Mouse (Mus musculus) midbrain, embryonic 15.5 days (tissue): Measurements from ENCODE around the gene Ndel1. TPM values are rescaled to one million over a fixed set of nuclear protein-coding genes. Genes with fewer than 3 reads are reported as not detected.

Experiments used
- ATAC-seq: fragments of 200-750 bp; cut with Nextera tagmentation; replicated peaks from 2 replicates; pipeline ENCODE4 v1.8.0; 2017; ENCODE audit warnings: moderate TSS enrichment
- H3K27ac ChIP-seq: fragments of 300-500 bp; sonication (generic); 2 replicates; pipeline ENCODE4 v1.5.1; 2015; ENCODE audit warnings: mild to moderate bottlenecking, inconsistent platforms
- H3K27me3 ChIP-seq: fragments of 300-500 bp; sonication (generic); replicated peaks from 2 replicates; pipeline ENCODE4 v1.6.1; 2015; ENCODE audit warnings: inconsistent platforms
- H3K36me3 ChIP-seq: fragments of 300-500 bp; sonication (generic); replicated peaks from 2 replicates; pipeline ENCODE4 v1.6.1; 2015; ENCODE audit warnings: inconsistent platforms
- H3K4me1 ChIP-seq: fragments of 300-500 bp; sonication (generic); 2 replicates; pipeline ENCODE4 v1.6.1; 2015; ENCODE audit warnings: inconsistent platforms
- H3K4me2 ChIP-seq: fragments of 300-500 bp; sonication (generic); 2 replicates; pipeline ENCODE4 v1.6.1; 2015; ENCODE audit warnings: inconsistent platforms, mild to moderate bottlenecking, moderate library complexity
- H3K4me3 ChIP-seq: fragments of 300-500 bp; sonication (generic); 2 replicates; pipeline ENCODE4 v1.5.1; 2015; ENCODE audit warnings: mild to moderate bottlenecking, inconsistent platforms
- H3K9ac ChIP-seq: fragments of 300-500 bp; sonication (generic); 2 replicates; pipeline ENCODE4 v1.6.1; 2015; ENCODE audit warnings: mild to moderate bottlenecking, inconsistent platforms
- H3K9me3 ChIP-seq: fragments of 300-500 bp; sonication (generic); 2 replicates; pipeline ENCODE4 v1.6.1; 2016; ENCODE audit warnings: inconsistent platforms
- WGBS: fragments of 180-500 bp; shearing (Covaris S2); methylation state at CpG from one replicate; pipeline ENCODE4 v1.1.7; 2015; ENCODE audit warnings: mixed read lengths; 5-methylcytosine and 5-hydroxymethylcytosine counted together
- polyA plus RNA-seq: library from polyadenylated mRNA; unstranded; fragments of >200 nt; fragmentation: Nextera tagmentation; extraction: Ambion mirVana; gene quantifications from 2 replicates; pipeline ENCODE4 v1.2.1, GENCODE M21; 2015

The Ndel1 gene
- polyA plus RNA-seq, 1 experiment from 2014 or later: 108 TPM

DNA sequence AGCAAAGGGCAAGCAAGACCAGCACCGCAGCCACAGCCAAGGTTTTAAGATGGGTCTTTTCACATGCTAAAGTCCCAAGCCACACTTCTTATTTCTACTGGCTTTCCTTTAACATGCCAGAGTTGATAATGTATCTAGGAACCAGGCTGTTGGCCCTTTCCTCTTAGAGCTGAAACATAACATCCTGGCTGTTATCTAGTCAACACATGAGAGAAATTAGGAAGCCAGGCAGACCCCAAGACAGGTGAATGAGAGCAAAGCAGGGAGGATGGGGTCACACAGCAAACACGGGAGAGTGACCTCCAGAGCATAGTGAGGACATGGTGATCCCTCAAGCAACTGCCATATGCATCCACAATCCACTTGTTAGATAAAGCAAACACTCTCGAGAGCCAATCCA is 44.9 kb downstream of the Ndel1 start:
- Histone ChIP-seq H3K4me1 (no peaks in the 10 kb centered on the region), H3K27me3 (no peaks in the 10 kb centered on the region), H3K27ac (no peak overlapping the region), H3K36me3 (peaks cover 15% of the 10 kb centered on the region; the same call in 1 of the 2 replicates), H3K4me2 (no peak overlapping the region), H3K9ac (no peak overlapping the region), H3K9me3 (no peaks in the 10 kb centered on the region), H3K4me3 (no peak overlapping the region)
- ATAC-seq: no peak
- whole genome bisulfite sequencing: 86% methylated on average over 3 of the region's 3 CpGs

GRCm38 (mm10) chr11:68822326-68822725 is 49.3 kb downstream of the Ndel1 start:
- 86% methylated on average over 15 of the region's 15 CpGs for WGBS
- H3K9me3 ChIP-seq: no peaks in the 10 kb centered on the region
- no peak for ATAC-seq
- H3K27me3 ChIP-seq: no peaks in the 10 kb centered on the region
- no peak overlapping the region for H3K27ac ChIP-seq
- no peak overlapping the region for H3K4me2 ChIP-seq
- H3K4me3 ChIP-seq: no peak overlapping the region
- no peak overlapping the region for H3K9ac ChIP-seq
- H3K36me3 ChIP-seq: peaks cover 31% of the 10 kb centered on the region
- no peaks in the 10 kb centered on the region for H3K4me1 ChIP-seq

- no peaks in the 10 kb centered on the region for H3K4me1 ChIP-seq
- ATAC-seq: no peak
- H3K4me2 ChIP-seq: no peak overlapping the region
- no peak overlapping the region for H3K9ac ChIP-seq
- H3K36me3 ChIP-seq: peaks cover 56% of the 10 kb centered on the region
- WGBS: 91% methylated on average over 14 of the region's 14 CpGs
- no peak overlapping the region for H3K4me3 ChIP-seq
- no peaks in the 10 kb centered on the region for H3K9me3 ChIP-seq
- no peaks in the 10 kb centered on the region for H3K27me3 ChIP-seq
- no peak overlapping the region for H3K27ac ChIP-seq
Observed at GRCm38 (mm10) chr11:68819226-68819805, 52.3 kb downstream of the Ndel1 start.

DNA sequence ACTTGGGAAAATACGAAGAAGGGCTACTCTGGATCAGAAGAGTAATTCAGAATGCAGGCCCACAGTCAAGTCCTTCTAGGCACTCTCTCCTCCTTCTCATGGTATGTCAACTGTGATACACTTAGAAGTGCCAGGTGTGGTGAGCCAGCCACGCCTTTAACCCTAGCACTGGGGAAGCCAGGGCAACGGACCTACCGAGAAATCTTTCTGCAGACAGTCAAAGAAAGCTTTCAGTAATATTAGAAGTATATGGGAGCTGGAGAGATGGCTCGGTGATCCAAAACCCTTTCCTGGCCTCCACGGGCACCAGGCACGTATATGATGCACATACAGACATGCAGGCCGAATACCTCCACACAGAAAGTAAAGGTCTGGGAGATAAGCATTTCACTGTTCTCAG is 53.2 kb downstream of the Ndel1 start:
- Histone ChIP-seq H3K27ac (no peak overlapping the region), H3K4me2 (no peak overlapping the region), H3K4me3 (no peak overlapping the region), H3K36me3 (peaks cover 62% of the 10 kb centered on the region), H3K27me3 (no peaks in the 10 kb centered on the region), H3K9ac (no peak overlapping the region), H3K4me1 (no peaks in the 10 kb centered on the region), H3K9me3 (no peaks in the 10 kb centered on the region)
- WGBS: 94% methylated on average over 8 of the region's 8 CpGs
- no peak for ATAC-seq

GRCm38 (mm10) chr11:68811881-68812577 is 59.6 kb downstream of the Ndel1 start:
- Histone ChIP-seq H3K9me3 (no peaks in the 10 kb centered on the region), H3K36me3 (peaks cover 85% of the 10 kb centered on the region), H3K4me3 (no peak overlapping the region), H3K27me3 (no peaks in the 10 kb centered on the region), H3K9ac (no peak overlapping the region), H3K27ac (no peak overlapping the region), H3K4me1 (no peaks in the 10 kb centered on the region), H3K4me2 (no peak overlapping the region)
- 83% methylated on average over 9 of the region's 9 CpGs for WGBS
- ATAC-seq: no peak

DNA sequence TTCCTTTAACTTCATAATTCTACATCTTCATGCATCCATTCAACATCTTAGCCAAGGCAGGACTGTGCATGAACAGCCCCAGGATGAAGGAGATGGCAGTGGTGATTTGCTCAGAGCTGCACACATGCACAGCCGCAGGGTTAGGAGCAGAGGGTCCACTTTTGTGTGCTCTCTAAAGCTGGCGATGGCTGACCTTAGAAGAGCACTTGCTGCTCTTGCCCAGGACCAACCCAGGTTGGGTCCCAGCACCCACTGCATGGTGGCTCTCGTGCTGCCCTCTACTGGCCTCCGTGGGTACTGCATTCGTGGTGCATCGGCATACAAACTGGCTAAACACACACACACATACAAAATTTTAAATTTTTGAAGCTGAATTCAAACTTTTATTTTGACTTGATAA is 63.9 kb downstream of the Ndel1 start:
- Histone ChIP-seq H3K27me3 (no peaks in the 10 kb centered on the region), H3K4me2 (no peak overlapping the region), H3K9ac (no peak overlapping the region), H3K4me1 (no peaks in the 10 kb centered on the region), H3K27ac (no peak overlapping the region), H3K4me3 (no peak overlapping the region), H3K36me3 (peaks cover 89% of the 10 kb centered on the region), H3K9me3 (no peaks in the 10 kb centered on the region)
- 41% methylated on average over 6 of the region's 6 CpGs for WGBS
- ATAC-seq: no peak

- no peaks in the 10 kb centered on the region for H3K4me1 ChIP-seq
- H3K9me3 ChIP-seq: no peaks in the 10 kb centered on the region
- H3K9ac ChIP-seq: no peak overlapping the region
- H3K36me3 ChIP-seq: peaks cover 92% of the 10 kb centered on the region
- H3K27me3 ChIP-seq: no peaks in the 10 kb centered on the region
- H3K27ac ChIP-seq: no peak overlapping the region
- ATAC-seq: no peak
- no peak overlapping the region for H3K4me2 ChIP-seq
- H3K4me3 ChIP-seq: no peak overlapping the region
- 66% methylated on average over 4 of the region's 4 CpGs for WGBS
Observed at GRCm38 (mm10) chr11:68805148-68805547, 66.5 kb downstream of the Ndel1 start.

- Histone ChIP-seq H3K4me1 (no peaks in the 10 kb centered on the region), H3K4me2 (no peak overlapping the region)
Observed at GRCm38 (mm10) chr11:68798258-68798657, 73.4 kb downstream of the Ndel1 start.

DNA sequence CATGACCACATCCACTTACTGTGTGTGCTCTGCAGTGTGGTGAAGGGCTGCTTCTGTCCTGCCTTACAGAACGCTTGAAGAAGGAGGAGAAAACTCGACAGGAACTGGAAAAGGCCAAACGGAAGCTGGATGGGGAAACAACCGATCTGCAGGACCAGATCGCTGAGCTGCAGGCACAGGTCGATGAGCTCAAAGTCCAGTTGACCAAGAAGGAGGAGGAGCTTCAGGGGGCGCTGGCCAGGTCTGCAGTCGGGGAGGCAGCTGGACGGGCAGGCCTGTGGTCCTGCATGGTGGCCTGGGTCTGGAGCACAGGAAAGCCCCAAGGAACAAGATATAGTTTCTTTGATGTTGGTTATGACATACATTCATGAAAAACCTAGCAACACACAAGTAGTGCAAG is 79.9 kb downstream of the Ndel1 start:
- no peak overlapping the region for H3K27ac ChIP-seq
- no peaks in the 10 kb centered on the region for H3K27me3 ChIP-seq
- H3K36me3 ChIP-seq: peaks cover 87% of the 10 kb centered on the region
- H3K4me2 ChIP-seq: no peak overlapping the region
- 90% methylated on average over 9 of the region's 9 CpGs for WGBS
- H3K9ac ChIP-seq: no peak overlapping the region
- H3K4me3 ChIP-seq: no peak overlapping the region
- no peaks in the 10 kb centered on the region for H3K4me1 ChIP-seq
- H3K9me3 ChIP-seq: no peaks in the 10 kb centered on the region
- no peak for ATAC-seq

More at GRCm38 (mm10) chr11:68798258-68798657, 73.4 kb downstream of the Ndel1 start:
- Histone ChIP-seq H3K27ac (no peak overlapping the region), H3K27me3 (no peaks in the 10 kb centered on the region), H3K9ac (no peak overlapping the region), H3K4me3 (no peak overlapping the region), H3K36me3 (peaks cover 88% of the 10 kb centered on the region), H3K9me3 (no peaks in the 10 kb centered on the region)
- WGBS: 98% methylated on average over 10 of the region's 10 CpGs
- ATAC-seq: no peak

DNA sequence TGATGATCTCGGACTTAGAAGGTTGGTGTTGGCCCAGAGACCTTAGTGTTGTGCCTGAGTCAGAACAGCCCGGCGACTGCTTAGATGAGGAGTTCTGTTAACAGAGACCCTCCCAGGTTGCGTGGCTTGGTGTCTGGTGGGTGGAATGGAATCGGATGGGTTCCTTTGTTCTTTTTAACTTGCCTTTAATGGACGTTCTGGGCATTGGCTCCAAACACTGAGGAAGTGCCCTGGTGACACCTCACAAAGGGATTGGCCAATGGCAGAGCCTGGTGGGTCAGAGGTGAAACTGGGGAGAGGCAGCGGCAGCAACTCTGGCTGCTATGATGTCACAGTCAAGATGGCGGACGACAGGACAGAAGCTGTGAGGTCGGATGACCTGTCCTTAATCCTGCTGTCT is 80.9 kb downstream of the Ndel1 start:
- Histone ChIP-seq H3K4me2 (no peak overlapping the region), H3K36me3 (peaks cover 90% of the 10 kb centered on the region), H3K9ac (no peak overlapping the region), H3K9me3 (no peaks in the 10 kb centered on the region), H3K27ac (no peak overlapping the region), H3K27me3 (no peaks in the 10 kb centered on the region), H3K4me3 (no peak overlapping the region), H3K4me1 (no peaks in the 10 kb centered on the region)
- ATAC-seq: no peak
- 89% methylated on average over 10 of the region's 10 CpGs for WGBS

DNA sequence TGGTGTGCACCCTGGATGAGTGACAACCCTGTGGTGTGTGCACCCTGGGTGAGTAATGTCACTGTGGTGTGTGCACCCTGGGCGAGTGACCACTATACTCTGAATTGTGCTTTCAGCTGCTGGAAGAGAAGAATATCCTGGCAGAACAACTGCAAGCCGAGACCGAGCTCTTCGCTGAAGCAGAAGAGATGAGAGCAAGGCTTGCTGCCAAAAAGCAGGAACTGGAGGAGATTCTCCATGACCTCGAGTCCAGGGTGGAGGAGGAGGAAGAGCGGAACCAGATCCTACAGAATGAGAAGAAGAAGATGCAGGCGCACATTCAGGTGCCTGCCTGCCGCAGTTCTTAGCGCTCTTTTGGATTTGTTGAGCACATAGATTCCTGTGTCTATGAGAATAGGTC is 84.4 kb downstream of the Ndel1 start:
- peaks cover 86% of the 10 kb centered on the region for H3K36me3 ChIP-seq
- 93% methylated on average over 9 of the region's 9 CpGs for WGBS
- ATAC-seq: no peak

DNA sequence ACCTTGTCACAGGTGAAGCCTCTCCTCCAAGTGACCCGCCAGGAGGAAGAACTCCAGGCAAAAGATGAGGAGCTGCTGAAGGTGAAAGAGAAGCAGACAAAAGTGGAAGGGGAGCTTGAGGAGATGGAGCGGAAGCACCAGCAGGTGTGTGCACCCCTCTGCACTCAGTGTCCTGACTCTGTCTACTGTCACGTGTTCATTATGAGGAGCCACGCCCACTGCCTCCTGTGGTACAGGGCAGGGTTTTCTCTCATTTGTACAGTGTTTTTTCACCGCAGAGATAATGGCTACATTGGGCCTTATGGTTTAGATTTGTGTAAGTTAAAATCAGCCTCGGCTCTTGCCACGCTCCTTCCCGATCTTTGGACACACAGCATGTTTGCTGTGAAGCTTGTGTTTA is 85.8 kb downstream of the Ndel1 start:
- H3K9me3 ChIP-seq: no peaks in the 10 kb centered on the region
- no peak overlapping the region for H3K4me3 ChIP-seq
- H3K27me3 ChIP-seq: no peaks in the 10 kb centered on the region
- no peak overlapping the region for H3K27ac ChIP-seq
- H3K9ac ChIP-seq: no peak overlapping the region
- H3K36me3 ChIP-seq: peaks cover 76% of the 10 kb centered on the region
- H3K4me2 ChIP-seq: no peak overlapping the region
- H3K4me1 ChIP-seq: no peaks in the 10 kb centered on the region
- 90% methylated on average over 8 of the region's 8 CpGs for WGBS
- no peak for ATAC-seq

More for the DNA sequence above, 84.4 kb downstream of the Ndel1 start:
- no peak overlapping the region for H3K27ac ChIP-seq
- no peak overlapping the region for H3K9ac ChIP-seq
- H3K4me3 ChIP-seq: no peak overlapping the region
- no peak overlapping the region for H3K4me2 ChIP-seq
- no peaks in the 10 kb centered on the region for H3K9me3 ChIP-seq
- H3K27me3 ChIP-seq: no peaks in the 10 kb centered on the region
- no peaks in the 10 kb centered on the region for H3K4me1 ChIP-seq

- Histone ChIP-seq H3K4me3 (no peak overlapping the region), H3K9me3 (no peaks in the 10 kb centered on the region), H3K9ac (no peak overlapping the region), H3K4me1 (peaks cover 4% of the 10 kb centered on the region; the same call in 1 of the 2 replicates), H3K27me3 (no peaks in the 10 kb centered on the region), H3K4me2 (no peak overlapping the region), H3K27ac (no peak overlapping the region), H3K36me3 (peaks cover 51% of the 10 kb centered on the region)
- 90% methylated on average over 9 of the region's 9 CpGs for WGBS
- no peak for ATAC-seq
Observed at GRCm38 (mm10) chr11:68782336-68782735, 89.3 kb downstream of the Ndel1 start.
